Mouse (Mus musculus): ENCODE measurements around the gene Slc30a1. TPM values are rescaled to one million over a fixed set of nuclear protein-coding genes. Genes with fewer than 3 reads are reported as not detected.

The Slc30a1 gene
- polyA plus RNA-seq, 1 experiment = 19.9 TPM

GRCm38 (mm10) chr1:191911067-191911668 is 4.6 kb downstream of the Slc30a1 start:
- Histone ChIP-seq H3K36me3 (ENCODE audit: control insufficient read depth, insufficient read depth, low read length) (peaks cover 2% of the 10 kb centered on the region), H3K27me3 (replicated peaks; ENCODE audit: control insufficient read depth, insufficient read depth, low read length) (no peaks in the 10 kb centered on the region), H3K4me3 (ENCODE audit: insufficient read depth, low read depth, low read length) (peak overlapping the region; percentile 29; the same call in 1 of the 2 replicates), H3K27ac (ENCODE audit: insufficient read depth, low read depth, low read length) (no peak overlapping the region), H3K4me1 (ENCODE audit: control insufficient read depth, insufficient read depth, low read length) (peaks cover 24% of the 10 kb centered on the region)
- WGBS = 51% methylated on average over 3 of the region's 3 CpGs
- TF ChIP-seq CTCF (conservative IDR thresholded peaks at IDR 0.05; ENCODE audit: insufficient read depth, insufficient read length, low read depth, low read length) = no peak
- no peak for TF ChIP-seq POLR2A (IDR thresholded peaks at IDR 0.05; ENCODE audit: low read depth, low read length)
- DNase-seq = no peak

- H3K36me3 ChIP-seq (ENCODE audit: control insufficient read depth, insufficient read depth, low read length) = no peaks in the 10 kb centered on the region; the same call in 1 of the 2 replicates
- TF ChIP-seq CTCF (conservative IDR thresholded peaks at IDR 0.05; ENCODE audit: insufficient read depth, insufficient read length, low read depth, low read length) = no peak
- no peak for TF ChIP-seq POLR2A (IDR thresholded peaks at IDR 0.05; ENCODE audit: low read depth, low read length)
- WGBS = 81% methylated on average over 6 of the region's 6 CpGs
- no peak for DNase-seq
- no peak overlapping the region for H3K4me3 ChIP-seq (ENCODE audit: insufficient read depth, low read depth, low read length)
- H3K27me3 ChIP-seq (replicated peaks; ENCODE audit: control insufficient read depth, insufficient read depth, low read length) = no peaks in the 10 kb centered on the region
- peaks cover 9% of the 10 kb centered on the region; the same call in 1 of the 2 replicates for H3K4me1 ChIP-seq (ENCODE audit: control insufficient read depth, insufficient read depth, low read length)
- no peak overlapping the region for H3K27ac ChIP-seq (ENCODE audit: insufficient read depth, low read depth, low read length)
These were observed 8.1 kb downstream of the Slc30a1 start for GRCm38 (mm10) chr1:191914647-191915046.

GRCm38 (mm10) chr1:191915586-191915985 is 9.0 kb downstream of the Slc30a1 start:
- H3K4me1 ChIP-seq (ENCODE audit: control insufficient read depth, insufficient read depth, low read length) = peaks cover 9% of the 10 kb centered on the region; the same call in 1 of the 2 replicates
- DNase-seq = no peak
- H3K36me3 ChIP-seq (ENCODE audit: control insufficient read depth, insufficient read depth, low read length) = no peaks in the 10 kb centered on the region
- no peak overlapping the region for H3K4me3 ChIP-seq (ENCODE audit: insufficient read depth, low read depth, low read length)
- no peak overlapping the region for H3K27ac ChIP-seq (ENCODE audit: insufficient read depth, low read depth, low read length)
- TF ChIP-seq POLR2A (IDR thresholded peaks at IDR 0.05; ENCODE audit: low read depth, low read length) = no peak
- TF ChIP-seq CTCF (conservative IDR thresholded peaks at IDR 0.05; ENCODE audit: insufficient read depth, insufficient read length, low read depth, low read length) = no peak
- no peaks in the 10 kb centered on the region for H3K27me3 ChIP-seq (replicated peaks; ENCODE audit: control insufficient read depth, insufficient read depth, low read length)
- WGBS = 86% methylated on average over 1 of the region's 1 CpGs

- H3K4me3 ChIP-seq (ENCODE audit: insufficient read depth, low read depth, low read length) = no peak overlapping the region
- H3K27ac ChIP-seq (ENCODE audit: insufficient read depth, low read depth, low read length) = no peak overlapping the region
- no peaks in the 10 kb centered on the region for H3K27me3 ChIP-seq (replicated peaks; ENCODE audit: control insufficient read depth, insufficient read depth, low read length)
- H3K36me3 ChIP-seq (ENCODE audit: control insufficient read depth, insufficient read depth, low read length) = no peaks in the 10 kb centered on the region
- 65% methylated on average over 5 of the region's 5 CpGs for WGBS
- no peak for DNase-seq
- H3K4me1 ChIP-seq (ENCODE audit: control insufficient read depth, insufficient read depth, low read length) = peaks cover 7% of the 10 kb centered on the region; the same call in 1 of the 2 replicates
- TF ChIP-seq CTCF (conservative IDR thresholded peaks at IDR 0.05; ENCODE audit: insufficient read depth, insufficient read length, low read depth, low read length) = no peak
- TF ChIP-seq POLR2A (IDR thresholded peaks at IDR 0.05; ENCODE audit: low read depth, low read length) = no peak
These were observed 10.3 kb downstream of the Slc30a1 start for GRCm38 (mm10) chr1:191916876-191917275.

- no peaks in the 10 kb centered on the region for H3K27me3 ChIP-seq (replicated peaks; ENCODE audit: control insufficient read depth, insufficient read depth, low read length)
- no peaks in the 10 kb centered on the region for H3K36me3 ChIP-seq (ENCODE audit: control insufficient read depth, insufficient read depth, low read length)
- no peak overlapping the region for H3K27ac ChIP-seq (ENCODE audit: insufficient read depth, low read depth, low read length)
- H3K4me1 ChIP-seq (ENCODE audit: control insufficient read depth, insufficient read depth, low read length) = peaks cover 4% of the 10 kb centered on the region; the same call in 1 of the 2 replicates
- TF ChIP-seq CTCF (conservative IDR thresholded peaks at IDR 0.05; ENCODE audit: insufficient read depth, insufficient read length, low read depth, low read length) (no peak), POLR2A (IDR thresholded peaks at IDR 0.05; ENCODE audit: low read depth, low read length) (no peak)
- H3K4me3 ChIP-seq (ENCODE audit: insufficient read depth, low read depth, low read length) = no peak overlapping the region
- peak; percentile 51 for DNase-seq
- 53% methylated on average over 2 of the region's 2 CpGs for WGBS
These were observed 12.8 kb downstream of the Slc30a1 start for GRCm38 (mm10) chr1:191919336-191919735.

GRCm38 (mm10) chr1:191921701-191922100 is 15.1 kb downstream of the Slc30a1 start:
- no peak overlapping the region for H3K4me3 ChIP-seq (ENCODE audit: insufficient read depth, low read depth, low read length)
- WGBS = 98% methylated on average over 3 of the region's 3 CpGs
- H3K27me3 ChIP-seq (replicated peaks; ENCODE audit: control insufficient read depth, insufficient read depth, low read length) = no peaks in the 10 kb centered on the region
- no peak overlapping the region for H3K27ac ChIP-seq (ENCODE audit: insufficient read depth, low read depth, low read length)
- no peak for DNase-seq
- TF ChIP-seq POLR2A (IDR thresholded peaks at IDR 0.05; ENCODE audit: low read depth, low read length) (no peak), CTCF (conservative IDR thresholded peaks at IDR 0.05; ENCODE audit: insufficient read depth, insufficient read length, low read depth, low read length) (no peak)
- H3K4me1 ChIP-seq (ENCODE audit: control insufficient read depth, insufficient read depth, low read length) = peaks cover 4% of the 10 kb centered on the region; the same call in 1 of the 2 replicates
- H3K36me3 ChIP-seq (ENCODE audit: control insufficient read depth, insufficient read depth, low read length) = no peaks in the 10 kb centered on the region

GRCm38 (mm10) chr1:191925496-191925895 is 18.9 kb downstream of the Slc30a1 start:
- no peak for TF ChIP-seq POLR2A (IDR thresholded peaks at IDR 0.05; ENCODE audit: low read depth, low read length)
- Histone ChIP-seq H3K4me1 (ENCODE audit: control insufficient read depth, insufficient read depth, low read length) (peaks cover 8% of the 10 kb centered on the region; the same call in 1 of the 2 replicates), H3K4me3 (ENCODE audit: insufficient read depth, low read depth, low read length) (no peak overlapping the region), H3K36me3 (ENCODE audit: control insufficient read depth, insufficient read depth, low read length) (no peaks in the 10 kb centered on the region), H3K27ac (ENCODE audit: insufficient read depth, low read depth, low read length) (no peak overlapping the region), H3K27me3 (replicated peaks; ENCODE audit: control insufficient read depth, insufficient read depth, low read length) (no peaks in the 10 kb centered on the region)
- WGBS = 78% methylated on average over 4 of the region's 4 CpGs
- DNase-seq = no peak
